Mouse (Mus musculus) frontal cortex, postnatal 14 days (tissue): Measurements from ENCODE around the gene Gsdma2.
"Not testable (repeated sequence)": the region's sequence is repeated elsewhere in the genome, so short reads cannot be mapped to it uniquely, and the experiment has no call there.

Source experiments
- DNase-seq, 2 experiments: peaks; one replicate each; pipeline ENCODE4 v3.0.0; 2022; ENCODE audit warnings: low spot score in 2 of 2

The Gsdma2 gene

DNA sequence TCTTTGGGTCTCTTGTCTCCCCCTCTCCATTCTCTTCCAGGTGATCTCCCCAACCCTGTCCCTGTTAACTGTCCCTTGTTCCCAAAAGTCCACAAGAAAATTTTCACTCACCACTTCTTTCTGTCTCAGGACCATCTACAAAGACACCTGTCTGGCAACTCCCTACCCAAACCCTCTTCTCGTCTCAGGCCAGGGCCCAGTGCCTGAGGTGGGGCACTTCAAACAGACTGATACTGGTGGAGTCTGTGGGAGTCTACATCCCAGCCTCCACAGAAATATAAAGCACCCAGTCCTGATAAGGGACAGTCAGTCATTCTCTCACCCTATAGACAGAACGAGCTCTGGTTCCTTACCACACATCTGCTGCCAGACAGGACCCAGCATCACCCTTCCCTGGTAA lies at the start of gene Gsdma2:
Gene Gsdma2 (plus strand): TSS at position 301 of the 400 bp plus-strand sequence.
- no peak for DNase-seq

DNA sequence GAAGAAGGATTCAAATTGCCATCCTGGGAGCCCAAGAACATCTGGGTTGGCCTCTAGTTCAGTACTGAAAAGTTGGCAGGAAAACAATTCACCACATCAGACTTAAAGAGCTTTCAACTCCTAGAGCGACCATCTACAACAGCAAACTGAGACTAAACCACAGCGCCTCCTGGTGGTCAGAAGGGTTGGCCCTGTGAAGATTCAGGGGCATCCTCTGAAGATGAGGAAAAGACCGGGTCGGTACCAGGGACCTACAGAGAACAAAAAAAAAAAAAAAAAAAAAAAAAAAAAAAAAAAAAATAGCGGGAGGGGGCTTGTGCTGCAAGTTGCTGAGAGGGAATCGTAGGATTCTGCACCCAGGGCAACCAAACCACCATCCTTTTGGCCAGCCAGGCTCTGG lies 49.2 kb upstream of the Gsdma2 start:
- DNase-seq = no peak

DNA sequence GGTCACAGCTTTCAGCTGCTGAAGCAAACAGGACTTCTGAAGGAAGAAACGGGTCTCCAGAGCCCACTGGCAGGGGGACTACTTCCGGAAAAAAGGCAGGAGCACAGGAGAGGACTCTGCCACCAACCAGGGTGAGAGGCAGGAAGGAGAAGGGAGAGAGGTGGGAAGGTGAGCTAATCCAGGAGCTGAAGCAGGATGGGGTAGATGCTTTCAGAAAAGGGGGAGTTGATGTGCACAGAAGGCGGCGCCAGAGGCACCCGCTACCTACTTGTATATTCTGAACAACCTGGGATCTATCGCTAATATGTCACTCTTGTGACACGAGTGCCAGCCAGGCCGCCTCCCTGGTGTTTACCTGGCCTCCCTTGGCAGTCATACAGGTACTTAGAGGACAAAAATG lies 48.6 kb upstream of the Gsdma2 start, which contains the start of gene Lrrc3c:
Gene Lrrc3c (plus strand): TSS at position 301 of the 400 bp plus-strand sequence.
- no peak for DNase-seq

DNA sequence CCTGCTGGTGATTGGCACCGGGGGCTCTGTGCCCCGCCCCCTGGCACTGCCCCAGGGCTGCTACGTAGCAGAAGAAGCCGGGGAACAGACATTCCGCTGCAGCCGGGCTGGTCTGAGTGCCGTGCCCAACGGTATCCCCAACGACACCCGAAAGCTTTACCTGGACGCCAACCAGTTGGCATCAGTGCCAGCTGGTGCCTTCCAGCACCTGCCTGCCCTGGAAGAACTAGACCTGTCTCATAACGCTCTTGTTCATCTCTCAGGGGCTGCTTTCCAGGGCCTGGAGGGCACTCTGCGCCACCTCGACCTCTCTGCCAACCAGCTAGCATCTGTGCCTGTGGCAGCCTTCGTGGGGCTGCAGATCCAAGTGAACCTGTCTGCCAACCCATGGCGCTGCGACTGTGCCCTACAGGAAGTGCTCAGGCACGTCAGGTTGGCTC lies 47.7 kb upstream of the Gsdma2 start:
- no peak for DNase-seq

DNA sequence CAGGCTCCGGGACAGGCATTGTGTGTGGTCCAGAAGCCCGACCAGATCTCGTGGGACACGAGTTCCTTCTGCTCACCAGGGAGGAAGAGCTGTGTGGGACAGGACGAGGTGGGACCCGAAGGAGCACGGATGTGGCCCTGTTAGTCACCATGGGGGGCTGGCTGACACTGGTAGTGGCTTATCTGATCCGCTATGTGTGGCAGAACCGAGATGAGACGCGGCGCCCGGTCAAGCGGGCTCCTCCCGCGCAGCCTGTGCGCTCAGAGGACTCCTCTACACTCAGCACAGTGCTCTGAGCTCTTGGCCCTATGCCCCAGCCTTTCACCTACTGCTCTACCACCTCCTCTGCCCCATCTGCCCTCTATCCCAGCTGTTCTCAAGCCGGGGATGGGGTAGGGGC lies 47.3 kb upstream of the Gsdma2 start:
- no peak for DNase-seq

DNA sequence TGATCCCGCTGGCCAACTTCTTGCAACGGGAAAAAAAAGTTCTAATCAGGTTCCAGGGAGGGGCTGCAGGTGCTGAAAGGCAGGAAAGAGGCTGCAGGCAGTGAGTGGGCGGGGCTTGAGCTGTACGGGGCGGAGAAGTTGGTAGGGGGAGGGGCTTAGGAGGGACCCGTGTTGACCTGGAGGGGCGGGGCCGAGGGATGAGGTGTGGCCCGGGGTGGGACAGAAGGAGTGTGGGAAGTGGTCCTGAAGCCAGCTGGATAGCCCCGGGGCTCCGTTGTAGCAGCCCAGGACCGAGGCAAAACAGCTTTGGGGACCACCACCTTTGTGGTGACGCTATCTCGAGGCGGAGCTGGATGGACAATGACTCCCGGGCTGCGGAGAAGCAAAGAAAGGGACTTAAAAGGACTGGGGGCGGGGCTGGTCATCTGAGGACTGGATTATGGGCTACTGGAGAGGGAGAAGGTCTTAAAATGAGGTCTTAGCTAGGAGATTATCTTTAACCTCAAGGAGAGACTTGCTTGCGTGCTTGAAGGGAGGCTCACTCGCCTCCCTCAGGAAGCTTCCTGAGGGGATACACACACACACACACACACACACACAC lies 44.4 kb upstream of the Gsdma2 start:
- DNase-seq = no peak

DNA sequence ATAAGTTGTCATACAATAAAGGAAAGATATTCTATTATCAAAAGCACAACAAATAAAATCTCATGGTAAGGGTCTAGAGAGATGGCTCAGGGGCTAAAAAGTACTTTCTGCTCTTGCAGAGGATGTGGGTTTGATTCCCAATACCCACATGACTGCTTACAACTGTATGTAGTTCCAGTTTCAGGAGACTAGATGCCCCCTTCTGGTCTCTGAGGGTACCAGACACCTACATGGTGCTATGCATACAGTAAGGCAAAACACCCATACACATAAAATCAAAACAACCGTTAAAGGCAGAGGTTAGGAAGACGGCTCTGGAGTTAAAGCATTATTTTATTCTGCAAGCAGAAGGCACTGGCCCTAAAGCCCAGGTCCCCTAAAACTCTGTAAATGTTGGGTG lies 42.6 kb upstream of the Gsdma2 start:
- DNase-seq = no peak

DNA sequence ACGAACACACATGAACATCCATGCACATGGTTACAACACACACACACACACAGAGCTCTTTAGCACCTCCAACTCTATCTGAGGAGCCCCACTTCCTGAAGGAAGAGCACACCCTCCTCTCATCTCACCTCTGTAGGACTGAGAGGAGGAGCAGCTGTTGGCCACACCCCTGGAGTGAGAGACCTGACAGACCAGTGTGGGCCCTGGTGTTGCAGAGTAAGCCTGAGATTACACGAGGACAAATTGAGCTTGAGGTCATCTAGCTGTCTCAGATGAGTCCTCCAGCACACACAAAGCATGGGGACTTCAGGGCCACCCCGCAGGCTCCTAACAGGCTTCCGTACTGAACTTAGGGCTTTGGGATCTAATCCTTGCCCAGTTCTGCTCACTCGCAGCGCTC lies 41.6 kb upstream of the Gsdma2 start:
- not testable (repeated sequence) for DNase-seq

DNA sequence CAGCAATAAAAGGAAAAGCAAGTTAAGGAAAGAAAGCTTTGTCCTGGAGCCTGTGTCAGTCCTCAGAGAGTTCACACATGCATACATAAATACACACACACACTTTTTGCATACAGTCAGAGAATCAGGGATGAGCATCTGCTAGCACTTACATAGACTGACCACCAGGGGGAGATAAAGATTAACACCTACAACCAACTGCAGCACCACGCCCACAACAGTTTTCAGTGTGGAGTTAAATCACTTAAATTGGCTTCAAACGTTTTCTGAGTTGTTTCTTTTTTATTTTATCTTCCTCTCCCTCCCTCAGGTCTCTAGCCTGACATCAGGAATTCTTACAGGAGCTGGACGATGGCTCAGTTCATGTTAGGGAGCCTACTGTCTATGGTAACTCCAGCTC lies 39.8 kb upstream of the Gsdma2 start:
- no peak for DNase-seq

DNA sequence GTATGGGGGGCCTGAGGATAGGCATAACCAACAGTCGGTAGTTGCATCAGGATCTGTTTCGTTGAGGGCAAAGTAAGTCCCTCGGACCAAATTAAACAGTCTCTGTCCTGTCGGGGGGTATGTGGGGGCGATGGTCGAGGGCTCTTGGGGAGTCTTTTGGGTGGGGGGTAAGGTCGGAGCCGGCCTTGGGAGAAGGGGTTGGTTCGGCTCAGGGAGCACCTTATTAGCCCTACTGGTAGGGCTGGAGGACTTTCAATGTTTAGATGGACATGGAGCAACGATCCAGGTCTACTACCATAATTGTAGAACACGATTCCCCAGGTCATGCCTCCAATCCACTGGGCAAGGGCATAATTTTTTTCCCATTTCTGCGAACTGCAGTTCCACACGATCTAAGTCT lies 25.8 kb upstream of the Gsdma2 start:
- no peak for DNase-seq

DNA sequence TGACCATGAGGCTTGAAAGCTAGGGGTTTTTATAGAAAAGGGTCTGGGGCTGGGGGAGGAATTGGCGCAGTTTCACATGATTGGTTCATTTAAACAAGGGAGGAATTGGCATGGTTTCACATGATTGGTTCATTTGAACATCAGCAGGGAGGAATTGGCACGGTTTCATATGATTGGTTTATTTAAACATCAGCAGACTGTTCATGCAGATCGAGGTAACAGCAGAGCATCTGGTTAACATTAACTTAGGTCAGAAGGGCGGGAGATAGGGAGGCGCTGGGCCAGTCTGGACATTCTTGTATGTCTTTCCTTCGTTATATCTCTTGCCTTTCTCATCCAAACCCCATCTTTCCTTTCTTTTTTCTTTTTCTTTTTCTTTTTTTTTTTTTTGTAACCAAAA lies 22.6 kb upstream of the Gsdma2 start:
- not testable (repeated sequence) for DNase-seq

DNA sequence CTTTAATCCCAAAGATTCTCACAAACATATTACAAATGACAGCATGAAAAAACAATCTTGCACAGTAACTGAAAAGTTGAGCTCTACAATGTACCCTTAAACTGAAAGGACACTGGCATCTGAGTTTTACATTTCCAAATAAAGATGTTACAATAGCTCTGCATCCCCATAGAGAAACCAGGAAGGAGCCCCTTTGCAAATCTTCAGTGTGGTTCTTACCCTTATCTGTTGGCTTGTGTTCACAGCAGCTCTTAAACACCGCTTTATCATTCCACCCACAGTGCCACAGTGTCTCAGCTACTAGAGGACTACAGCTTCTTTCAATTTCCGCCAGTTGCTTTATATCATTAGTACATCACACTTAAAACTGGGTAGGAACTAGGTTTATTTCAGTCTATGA lies 22.2 kb upstream of the Gsdma2 start:
- DNase-seq = not testable (repeated sequence)

DNA sequence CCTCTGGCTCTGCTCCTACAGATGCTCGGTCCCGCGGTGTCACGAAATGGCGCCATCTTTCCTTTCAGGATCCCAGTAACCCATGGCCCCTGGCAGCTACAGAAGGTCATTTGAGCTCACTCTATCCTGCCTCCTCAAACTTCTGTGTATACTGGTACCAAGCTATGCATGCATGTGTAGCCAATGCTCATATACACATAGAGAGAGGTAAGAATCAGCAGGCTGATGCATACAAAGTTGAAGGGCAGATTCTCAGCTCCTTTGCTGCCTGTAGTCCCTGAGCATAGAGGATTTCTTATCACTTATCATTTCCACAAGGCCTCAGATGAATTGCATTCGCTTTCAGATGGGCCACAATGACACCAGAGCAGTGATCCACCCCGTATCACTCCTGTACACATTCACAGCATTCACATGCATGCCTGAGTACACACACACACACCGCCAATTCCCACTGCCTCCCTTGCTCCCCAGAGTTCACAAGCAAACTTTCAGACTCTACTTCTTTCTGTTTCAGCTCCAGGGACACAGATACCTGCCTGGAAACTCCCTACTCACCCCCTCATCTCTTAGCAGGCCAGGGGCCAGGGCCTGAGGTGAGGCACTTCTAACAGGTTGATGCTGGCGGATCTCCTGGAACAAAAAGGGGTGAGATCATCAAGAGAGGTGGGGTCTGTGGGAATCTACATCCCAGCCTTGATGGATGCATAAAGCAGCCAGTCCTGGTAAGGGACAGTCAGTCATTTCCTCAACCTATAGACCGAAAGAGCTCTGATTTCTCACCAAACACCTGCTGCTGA lies 20.7 kb upstream of the Gsdma2 start, which contains the start of the genes Gm12355 and Gsdma3:
Gene Gm12355 (minus strand): TSS at position 51 of the 800 bp plus-strand sequence.
Gene Gsdma3 (plus strand): TSS at position 750 of the 800 bp plus-strand sequence.
- no peak for DNase-seq

DNA sequence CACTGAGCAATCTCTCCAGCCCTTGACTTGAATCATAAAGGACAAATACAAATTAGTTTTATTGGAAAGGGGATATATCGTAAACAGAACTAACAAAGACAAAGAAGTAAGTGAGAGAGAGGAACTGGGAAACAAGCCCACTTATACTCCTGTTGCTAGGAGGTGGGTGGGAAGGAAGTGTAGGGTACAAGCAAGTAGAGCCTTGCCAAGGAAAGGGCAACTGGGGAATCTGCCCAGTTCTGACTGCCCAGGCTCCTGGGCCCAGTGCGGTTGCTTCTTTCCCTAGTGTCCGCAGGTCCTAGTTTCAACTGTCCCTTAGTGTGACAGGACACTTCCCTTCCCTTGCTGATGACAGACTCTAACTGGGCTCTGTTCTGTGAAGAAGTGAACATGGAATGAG lies 17.9 kb upstream of the Gsdma2 start:
- DNase-seq = no peak

DNA sequence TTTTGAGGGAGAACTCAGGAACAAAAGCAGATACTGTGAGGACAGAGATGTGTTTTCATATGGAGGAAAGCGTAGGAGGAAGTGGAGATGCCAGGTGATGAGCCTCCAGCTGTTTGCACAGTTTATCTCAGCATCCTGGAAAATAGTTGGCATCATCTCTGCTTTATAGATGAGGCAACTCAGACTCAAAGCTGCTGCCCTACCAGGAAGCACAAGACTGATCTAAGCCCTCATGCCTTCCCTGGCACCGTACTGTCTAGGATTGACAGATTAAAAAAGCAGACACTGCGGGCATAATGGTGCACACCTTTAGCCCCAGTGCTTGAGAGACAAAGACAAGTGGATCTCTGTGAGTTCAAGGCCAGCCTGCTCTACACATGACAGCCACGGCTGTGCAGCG lies 15.9 kb upstream of the Gsdma2 start:
- DNase-seq = no peak

DNA sequence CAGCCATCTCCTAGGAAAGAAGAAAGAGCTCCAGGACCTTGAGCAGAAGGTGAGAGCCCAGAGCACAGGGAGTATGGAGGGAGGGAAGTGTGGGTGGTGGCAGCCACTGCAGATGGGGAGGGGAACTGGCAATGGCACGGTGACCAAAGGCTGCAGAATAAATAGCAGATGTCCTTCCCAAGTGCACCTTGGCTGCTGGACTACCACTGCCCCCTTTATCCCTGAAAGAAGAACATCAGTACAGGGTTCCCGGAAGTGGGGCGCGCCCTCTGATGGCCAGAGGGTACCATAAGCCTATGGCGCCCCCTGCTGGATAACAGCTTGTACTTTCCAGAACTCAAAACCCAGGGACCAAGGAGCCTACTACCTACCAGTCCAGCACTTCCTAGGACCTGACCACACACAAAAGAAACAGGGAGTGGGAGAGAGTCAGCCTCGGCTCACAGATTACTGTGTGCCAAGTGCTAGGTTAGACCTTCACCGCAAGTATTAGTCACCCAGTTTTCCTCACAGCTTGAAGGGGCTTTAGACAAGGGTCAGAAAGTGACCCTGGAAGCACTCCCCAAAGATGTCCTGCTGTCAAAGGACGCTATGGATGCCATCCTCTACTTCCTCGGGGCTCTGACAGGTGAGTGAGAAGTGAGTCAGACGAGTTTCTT lies 11.1 kb upstream of the Gsdma2 start:
- not testable (repeated sequence) for DNase-seq

DNA sequence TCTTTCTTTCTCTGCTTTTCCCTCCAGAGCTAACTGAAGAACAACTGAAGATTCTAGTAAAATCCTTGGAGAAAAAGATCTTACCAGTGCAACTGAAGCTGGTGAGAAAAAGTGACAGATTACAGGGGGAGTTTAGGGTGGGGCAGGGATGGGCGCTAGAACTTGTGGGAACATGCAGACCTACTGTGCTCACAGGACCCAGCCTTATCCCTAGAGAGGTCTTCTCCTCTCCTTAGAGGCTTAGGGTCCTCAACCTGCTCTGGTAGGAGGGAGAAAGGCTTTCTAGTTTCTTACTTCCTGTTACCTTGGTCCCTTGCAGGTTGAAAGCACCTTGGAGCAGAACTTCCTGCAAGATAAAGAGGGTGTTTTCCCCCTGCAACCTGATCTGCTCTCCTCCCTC lies 9.1 kb upstream of the Gsdma2 start:
- DNase-seq = no peak

DNA sequence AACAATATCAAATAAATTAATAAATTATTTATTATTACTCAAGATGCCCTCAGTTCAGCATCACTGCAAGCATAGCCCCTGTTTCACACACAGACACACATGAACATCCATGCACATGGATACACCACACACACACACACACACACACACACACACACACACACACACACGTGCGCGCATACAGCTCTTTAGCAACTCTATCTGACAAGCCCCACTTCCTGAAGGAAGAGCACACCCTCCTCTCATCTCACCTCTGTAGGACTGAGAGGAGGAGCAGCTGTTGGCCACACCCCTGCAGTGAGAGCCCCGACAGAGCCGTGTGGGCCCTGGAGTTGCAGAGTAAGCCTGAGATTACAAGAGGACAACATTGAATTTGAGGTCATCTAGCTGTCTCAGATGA lies 6.5 kb upstream of the Gsdma2 start:
- DNase-seq = no peak

DNA sequence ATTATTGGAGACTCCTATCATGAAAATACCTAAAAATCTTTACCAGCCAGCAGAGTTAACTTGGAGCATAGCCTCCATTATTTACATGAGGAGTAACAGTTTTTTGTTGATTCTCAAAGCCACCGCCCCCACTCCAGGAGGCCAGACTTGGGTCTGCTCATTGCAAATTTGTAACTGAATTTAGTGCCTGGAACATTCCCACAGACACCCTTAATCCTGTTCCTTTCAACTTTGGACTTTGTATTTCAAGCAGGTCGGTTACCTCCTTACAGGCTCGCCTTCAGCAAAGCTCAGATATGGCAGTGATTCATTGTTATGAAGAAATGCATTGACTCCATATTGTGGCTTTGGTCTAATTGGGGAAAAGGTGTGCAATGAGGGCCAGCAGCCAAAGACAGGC lies 1.8 kb upstream of the Gsdma2 start:
- no peak for DNase-seq

DNA sequence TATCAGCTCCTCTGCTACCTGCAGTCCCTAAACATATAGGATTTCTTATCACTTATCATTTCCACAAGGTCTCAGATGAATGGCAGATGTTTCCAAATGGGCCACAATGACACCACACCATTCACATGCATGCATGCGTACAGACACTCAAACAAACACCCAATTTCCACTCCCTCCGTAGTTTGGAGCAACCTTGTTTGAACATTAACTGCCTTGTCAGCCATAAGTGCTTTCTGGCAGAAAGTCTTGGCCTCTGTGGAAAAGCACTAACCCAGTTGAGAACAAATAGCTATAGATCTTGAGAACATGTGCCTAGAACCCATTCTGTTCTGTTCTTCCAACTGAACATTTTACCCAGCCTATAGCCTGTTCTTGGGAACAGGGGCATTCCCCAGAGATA lies 613 bp upstream of the Gsdma2 start:
- DNase-seq = no peak

DNA sequence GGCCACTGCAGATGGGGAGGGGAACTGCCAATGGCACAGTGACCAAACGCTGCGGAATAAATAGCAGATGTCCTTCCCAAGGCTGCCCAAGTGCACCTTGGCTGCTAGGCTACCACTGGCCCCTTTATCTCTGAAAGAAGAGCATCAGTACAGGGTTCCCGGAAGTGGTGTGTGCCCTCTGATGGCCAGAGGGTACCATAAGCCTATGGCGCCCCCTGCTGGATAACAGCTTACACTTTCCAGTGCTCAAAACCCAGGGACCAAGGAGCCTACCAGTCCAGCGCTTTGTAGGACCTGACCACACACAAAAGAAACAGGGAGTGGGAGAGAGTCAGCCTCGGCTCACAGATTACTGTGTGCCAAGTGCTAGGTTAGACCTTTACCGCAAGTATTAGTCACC lies 8.5 kb downstream of the Gsdma2 start:
- DNase-seq = not testable (repeated sequence)

DNA sequence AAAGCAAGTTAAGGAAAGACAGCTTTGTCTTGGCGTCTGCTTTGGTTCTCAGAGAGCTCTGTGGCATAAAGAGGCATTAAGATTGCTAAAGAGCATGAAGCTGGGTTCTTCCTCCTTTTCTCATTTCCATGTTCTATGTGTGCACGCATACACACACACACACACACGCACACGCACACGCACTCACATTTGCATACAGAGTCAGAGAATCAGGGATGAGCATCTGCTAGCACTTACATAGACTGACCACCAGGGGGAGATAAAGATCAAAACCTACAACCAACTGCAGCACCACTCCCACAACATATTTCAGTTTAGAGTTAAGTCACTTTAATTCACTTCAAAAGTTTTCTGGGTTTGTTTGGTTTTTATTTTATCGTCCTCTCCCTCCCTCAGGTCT lies 14.0 kb downstream of the Gsdma2 start:
- peak in 1 of 2 experiments; percentile 15 for DNase-seq

DNA sequence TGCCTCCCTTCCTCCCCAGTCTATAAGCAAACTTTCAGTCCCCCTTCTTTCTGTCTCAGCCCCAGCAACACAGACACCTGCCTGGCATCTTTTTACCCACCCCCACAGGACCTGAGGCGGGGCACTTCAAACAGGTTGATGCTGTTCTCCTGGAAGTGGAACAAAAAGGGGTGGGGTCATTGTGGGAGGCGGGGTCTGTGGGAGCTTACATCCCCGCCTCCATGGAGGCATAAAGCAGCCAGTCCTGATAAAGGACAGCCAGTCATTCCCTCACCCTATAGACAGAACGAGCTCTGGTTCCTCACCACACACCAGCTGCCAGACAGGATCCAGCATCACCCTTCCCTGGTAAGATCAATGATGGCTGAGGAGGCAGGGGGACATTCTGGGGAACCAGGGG lies 17.5 kb downstream of the Gsdma2 start, which contains the start of gene Gsdma:
Gene Gsdma (plus strand): TSS at position 261 of the 400 bp plus-strand sequence.
- no peak for DNase-seq
